Mouse (Mus musculus) gastrocnemius, postnatal 14 days (tissue): Measurements from ENCODE around the gene Cops3. TPM values are rescaled to one million over a fixed set of nuclear protein-coding genes. Genes with fewer than 3 reads are reported as not detected.

Experiments used
- DNase-seq: peaks from one replicate; pipeline ENCODE4 v3.0.0; 2021; ENCODE audit warnings: mixed read lengths
- intact Hi-C: fragments of 180-260 bp; cut with DNase I; formaldehyde crosslinking; loops from one replicate; pipeline ENCODE4 v1.15.1; 2025; ENCODE audit warnings: low total_unique reads
- total RNA-seq, 2 experiments: library from RNA; stranded (reverse); gene quantifications; 2 replicates each; pipeline ENCODE4 v1.2.3; 2021

Gene Cops3
- total RNA-seq, 2 experiments from 2014 or later = 62.1 to 65.6 TPM

DNA sequence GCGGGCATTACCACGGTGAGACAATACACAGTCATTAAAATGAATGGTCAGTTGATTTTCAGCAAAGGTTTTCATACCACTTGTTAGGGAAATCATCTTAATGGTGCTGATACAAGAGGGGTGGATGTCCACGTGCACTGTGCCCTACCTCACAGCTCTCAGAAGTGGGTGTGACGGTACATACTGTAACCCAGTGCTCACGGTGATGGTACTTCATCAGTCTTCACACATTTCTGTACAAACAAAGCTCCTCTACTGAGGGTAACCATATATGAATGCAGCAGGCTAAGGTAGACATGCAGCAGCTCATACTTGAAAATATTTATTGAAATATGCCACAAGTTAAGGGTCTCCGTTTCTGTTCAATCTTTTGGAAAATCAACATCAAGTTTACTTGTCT, 56.0 kb downstream of the Cops3 start:
- intact Hi-C loops = no loop called here
- no peak for DNase-seq

DNA sequence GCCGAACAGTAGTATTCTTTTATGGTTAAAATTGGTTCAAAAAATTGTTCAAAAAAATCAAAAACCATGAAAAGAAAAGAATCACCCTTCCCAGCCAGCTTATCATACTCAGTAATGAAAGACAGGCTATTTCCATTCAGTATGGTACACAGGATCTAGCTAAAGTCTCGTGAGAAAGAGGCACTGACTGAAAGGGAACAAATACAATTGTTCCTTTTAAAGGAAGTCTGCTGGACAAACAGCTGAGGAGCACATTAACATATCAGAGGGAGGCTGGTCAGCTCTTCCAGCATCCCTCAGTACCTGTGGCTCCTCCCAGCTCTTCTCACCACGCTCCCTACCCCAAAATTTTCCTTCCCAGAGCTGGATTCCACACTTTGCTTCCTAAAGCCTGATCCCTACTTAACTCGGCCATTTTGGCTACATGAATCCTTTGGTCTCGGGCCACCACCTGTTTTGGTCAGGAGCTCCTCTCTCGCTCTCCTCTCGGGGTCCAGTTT, 57.5 kb downstream of the Cops3 start:
- intact Hi-C loops = no loop called here
- no peak for DNase-seq

DNA sequence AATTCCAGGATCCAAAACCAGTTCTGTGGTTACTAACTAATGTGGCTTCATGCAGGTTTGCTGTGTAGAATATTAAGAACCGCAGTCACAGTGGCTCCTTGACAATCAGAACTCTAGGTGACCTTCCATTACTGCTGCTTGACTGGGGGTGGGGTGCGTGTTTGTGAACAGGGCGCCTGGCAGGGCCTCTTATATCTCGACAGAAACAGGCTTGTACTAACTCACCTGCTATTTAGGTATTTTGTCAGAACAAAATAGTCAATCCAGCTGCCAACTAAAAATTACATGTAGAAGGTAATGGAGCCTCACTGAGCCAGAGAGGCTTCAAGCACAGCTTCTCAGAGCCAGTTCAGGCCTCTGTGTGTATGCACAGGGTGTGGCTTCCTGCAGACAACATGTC, 59.4 kb downstream of the Cops3 start:
- DNase-seq = no peak
- intact Hi-C loops = no loop called here

DNA sequence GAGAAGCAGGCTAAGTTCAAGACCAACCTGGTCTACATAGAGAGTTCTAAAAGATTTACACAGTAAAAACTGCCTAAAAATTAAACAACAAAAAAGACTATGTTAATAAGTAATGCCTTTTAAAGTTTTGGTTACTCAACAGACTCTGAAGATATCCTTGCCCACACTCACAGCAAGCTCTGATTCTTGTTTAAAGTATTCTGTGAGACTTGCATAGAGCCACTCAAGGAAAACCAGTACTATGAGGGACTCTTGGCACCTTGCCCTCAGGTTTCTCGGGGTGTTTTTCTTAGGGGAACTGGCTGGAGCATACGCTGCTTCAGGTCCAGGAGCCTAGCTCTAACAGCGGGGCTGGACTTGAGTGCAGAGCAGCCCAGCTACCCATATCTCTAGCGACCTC, 60.2 kb downstream of the Cops3 start:
- intact Hi-C loops = no loop called here
- DNase-seq = no peak

DNA sequence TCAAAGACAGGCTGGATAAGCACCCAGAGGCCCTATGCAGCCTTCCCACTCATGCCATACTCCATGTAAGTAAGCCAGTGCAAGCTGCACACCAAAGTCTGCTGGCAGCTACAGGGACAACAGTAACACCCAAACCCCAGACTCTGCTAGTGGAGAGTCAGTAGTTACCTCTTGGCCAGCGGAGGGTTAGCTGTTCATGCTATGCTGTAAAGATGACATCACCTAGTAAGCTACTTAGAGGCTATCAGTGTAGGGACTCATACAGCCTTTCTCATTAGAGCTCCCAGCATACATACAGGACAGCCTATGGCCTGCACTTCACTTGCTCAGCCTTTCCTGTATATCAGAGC, 60.8 kb downstream of the Cops3 start:
- DNase-seq = no peak
- intact Hi-C loops = no loop called here

DNA sequence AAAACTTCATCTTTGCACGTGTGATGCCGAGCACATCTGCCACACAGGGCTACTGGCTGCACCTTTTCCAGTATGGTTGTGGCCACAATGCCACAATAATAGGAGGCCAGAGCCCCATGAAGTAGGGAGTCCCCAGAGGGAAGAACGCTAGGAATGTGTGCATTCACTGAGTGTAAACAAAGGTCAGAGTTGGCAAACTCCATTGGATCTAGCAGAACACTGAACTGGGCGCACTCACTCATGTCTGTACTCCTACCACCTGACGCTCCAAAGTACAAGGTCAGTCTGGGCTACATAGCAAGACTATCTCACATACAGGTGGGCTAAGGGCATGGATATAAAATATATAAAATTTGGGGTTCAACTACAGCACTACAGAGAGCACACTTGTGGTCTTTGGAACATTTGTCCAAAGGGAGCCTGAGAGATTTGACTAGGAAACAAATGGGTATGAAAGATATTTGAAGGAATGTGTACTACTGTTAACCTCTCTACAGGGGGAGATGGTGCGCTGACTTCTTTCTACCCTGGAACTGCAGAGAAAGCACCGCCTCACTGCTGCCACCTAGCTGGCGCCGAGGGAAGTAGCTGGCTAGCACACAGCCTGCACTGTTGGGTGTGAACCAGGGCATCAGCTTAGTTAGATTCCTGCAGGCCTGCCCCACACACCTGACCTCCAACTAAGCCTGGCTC, 61.3 kb downstream of the Cops3 start:
- peak; percentile 75 for DNase-seq
- intact Hi-C loops = no loop called here

DNA sequence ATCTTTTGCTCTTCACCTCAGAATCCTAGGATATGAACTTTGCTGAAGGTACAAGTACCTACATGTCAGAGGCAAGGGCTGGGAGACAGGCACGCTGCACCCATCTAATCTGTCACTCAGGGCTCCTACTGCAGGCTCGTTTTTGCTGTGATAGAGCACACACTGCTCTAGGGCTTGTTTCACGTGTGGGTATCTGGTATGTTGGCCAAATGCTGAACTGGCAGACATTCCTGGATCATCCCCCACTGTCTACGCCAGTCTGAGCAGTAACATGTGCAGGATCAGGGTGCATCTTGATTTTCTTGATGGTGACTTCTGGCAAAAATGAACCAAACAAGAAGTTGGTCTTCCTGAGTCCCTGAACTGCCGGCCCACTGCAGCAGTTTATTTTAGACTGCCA, 62.4 kb downstream of the Cops3 start:
- no peak for DNase-seq
- intact Hi-C loops = no loop called here

DNA sequence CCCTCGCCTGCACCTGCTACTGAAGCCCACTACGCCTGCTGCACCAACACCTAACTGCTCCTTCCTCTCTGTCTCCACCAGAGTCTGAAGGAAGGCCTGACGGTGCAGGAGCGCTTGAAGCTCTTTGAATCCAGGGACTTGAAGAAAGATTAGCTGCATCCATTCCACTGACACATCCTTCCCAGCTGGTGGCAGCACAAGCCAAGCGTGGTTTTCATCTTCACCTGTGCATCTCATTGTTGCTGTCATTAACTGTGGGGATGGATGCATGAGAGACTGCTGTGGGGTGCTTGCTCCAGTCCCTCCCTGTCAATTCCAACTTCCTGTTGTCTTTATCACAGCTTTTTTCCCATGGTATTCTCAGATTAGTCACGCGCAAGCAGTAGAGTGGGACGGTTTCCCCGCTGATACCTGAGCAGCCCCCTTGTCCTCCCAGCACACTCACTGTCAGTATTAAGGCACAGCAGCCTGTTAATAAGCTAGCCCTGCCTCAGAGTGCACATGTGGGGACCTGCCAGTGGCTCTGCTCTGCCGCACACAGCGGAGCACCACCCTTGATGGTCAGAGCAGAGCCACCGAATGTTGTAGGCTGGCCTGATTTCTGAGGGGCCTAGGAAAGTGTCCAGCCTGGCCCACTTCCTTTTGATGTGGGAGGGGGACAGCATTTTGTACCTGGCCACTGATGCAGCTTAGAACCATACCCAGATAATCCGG, 64.0 kb downstream of the Cops3 start:
- no peak for DNase-seq
- intact Hi-C loops = no loop called here

DNA sequence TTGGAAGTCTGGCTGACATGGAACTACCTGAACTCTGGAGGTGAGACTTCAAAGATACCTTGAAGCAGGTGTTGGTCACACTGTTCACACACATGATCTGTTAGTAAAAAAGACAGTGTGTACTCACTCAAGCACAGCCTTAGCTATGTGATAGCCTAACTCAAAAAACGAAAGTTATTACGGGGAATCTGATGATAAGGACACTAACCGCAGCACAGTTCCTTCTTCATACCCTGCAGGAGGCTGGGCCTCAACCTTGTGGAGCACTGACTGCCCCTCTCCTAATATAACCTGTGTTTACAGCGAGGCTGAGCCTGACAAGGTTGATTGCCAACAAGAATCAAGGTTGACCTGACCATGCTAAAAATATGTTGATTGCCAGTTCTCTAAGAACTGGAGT, 65.1 kb downstream of the Cops3 start:
- DNase-seq = no peak
- intact Hi-C loops = no loop called here

DNA sequence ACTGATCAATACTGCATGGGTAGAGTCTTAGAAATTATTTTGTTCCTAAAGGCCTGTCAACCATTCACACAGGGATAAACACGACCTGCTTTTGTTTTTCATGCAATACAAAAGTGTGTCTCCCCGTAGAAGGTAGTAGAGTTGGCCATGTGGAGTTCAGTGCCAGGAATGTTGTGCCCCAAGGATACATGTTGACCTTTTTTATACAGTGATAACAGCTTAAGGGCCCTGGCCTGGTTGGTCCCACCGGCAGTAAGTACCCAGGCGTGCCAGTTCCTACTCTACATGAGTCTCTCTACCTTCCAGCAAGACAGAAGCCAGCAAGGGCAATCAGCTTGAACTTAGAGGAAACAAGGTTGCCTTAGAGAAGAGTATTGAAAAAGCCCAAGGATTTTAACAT, 66.7 kb downstream of the Cops3 start:
- intact Hi-C loops = no loop called here
- DNase-seq = no peak

DNA sequence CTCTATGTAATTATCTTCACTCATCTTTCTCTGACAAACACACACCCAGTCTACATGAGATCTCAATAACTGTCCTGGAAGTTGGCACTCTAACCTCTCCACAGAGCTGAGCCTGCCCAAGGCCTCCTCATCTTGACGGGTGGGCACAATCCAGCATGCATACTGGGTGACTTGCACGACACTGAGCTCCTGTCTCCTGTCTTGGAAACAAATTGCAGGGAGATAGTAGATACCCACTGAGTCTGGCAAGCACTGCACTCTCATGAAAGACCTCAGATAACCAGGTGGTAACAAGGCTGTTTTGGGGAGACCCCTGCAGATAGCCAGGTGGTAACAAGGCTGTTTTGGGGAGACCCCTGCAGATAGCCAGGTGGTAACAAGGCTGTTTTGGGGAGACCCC, 67.3 kb downstream of the Cops3 start:
- intact Hi-C loops = no loop called here
- DNase-seq = no peak

DNA sequence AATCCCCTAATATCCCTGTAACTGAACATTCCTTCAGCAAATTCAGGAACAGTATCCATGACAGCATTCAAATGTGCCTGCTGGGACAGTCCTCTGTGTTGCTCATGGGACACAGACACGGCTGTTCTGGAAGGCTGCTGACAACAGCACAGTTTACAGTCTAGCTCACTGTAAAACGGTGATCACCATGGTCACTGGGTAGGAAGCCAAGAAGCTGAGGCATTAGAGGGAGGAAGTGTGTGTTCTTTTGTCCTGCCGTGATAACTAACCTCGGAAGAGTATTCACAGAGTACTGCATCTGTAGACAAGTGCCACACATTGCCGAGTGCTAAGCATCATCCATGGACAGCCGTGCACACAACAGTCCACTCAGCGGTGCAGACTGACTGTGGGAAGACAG, 68.9 kb downstream of the Cops3 start:
- no peak for DNase-seq

DNA sequence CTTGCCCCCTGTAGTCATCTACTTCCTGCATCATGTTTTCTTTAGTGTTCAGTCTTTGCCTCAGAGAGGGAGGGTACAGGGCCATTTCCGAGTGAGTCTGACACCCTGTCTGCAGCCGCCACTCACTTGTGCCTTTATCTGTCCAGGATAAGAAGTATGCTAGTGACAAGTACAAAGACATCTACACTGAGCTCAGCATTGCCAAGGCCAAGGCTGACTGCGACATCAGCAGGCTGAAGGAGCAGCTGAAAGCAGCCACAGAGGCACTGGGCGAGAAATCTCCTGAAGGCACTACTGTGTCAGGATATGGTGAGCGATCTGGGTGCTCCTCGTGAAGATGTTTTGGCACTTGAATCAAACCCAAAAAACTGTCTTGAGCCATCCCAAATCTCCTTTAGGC, 69.9 kb downstream of the Cops3 start:
- no peak for DNase-seq
- intact Hi-C loops = no loop called here

More for the DNA sequence above, 68.9 kb downstream of the Cops3 start:
- intact Hi-C loops = no loop called here

DNA sequence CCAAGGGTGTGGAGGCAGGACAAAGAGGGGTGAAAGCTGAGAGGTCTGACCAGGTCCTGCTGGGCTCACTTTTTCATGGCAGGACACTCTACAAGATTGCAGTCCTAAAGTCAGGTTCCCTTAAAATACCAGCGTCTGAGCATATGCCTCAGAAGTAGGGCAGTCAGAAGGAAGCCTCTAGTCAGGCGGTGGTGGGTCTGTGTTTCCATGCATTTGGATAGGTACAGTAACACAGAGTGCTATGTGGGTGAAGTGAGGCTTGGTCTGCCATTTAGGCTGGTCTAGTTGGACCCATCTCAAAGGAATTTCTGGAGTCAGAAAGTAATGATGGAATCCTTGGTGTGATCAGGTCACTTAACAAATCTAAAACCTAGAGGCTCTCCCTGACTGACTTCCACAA, 70.3 kb downstream of the Cops3 start:
- DNase-seq = no peak
- intact Hi-C loops = no loop called here

Other genes with a start within 250 kb of the Cops3 start
- gene Olfr223, start 246.5 kb downstream of the Cops3 start, total RNA-seq = not detected
- 100 to 1,000 TPM in 1 of 2 experiments, 10 to 100 TPM in 1; 94.7 to 120 TPM for gene Mprip, start 178.5 kb downstream of the Cops3 start, total RNA-seq
- gene Pld6, start 52.2 kb downstream of the Cops3 start, total RNA-seq = under 1 TPM in 1 of 2 experiments, not detected in 1; 0.12 TPM
- 10 to 100 TPM; 22.3 to 27.4 TPM for gene Flcn, start 29.8 kb downstream of the Cops3 start, total RNA-seq
- gene Nt5m, start 391 bp downstream of the Cops3 start, total RNA-seq = 10 to 100 TPM; 17.7 to 17.9 TPM
- gene Med9, start 108.4 kb upstream of the Cops3 start, total RNA-seq = 10 to 100 TPM; 14.0 to 15.3 TPM
- gene Rasd1, start 125.1 kb upstream of the Cops3 start, total RNA-seq = 1 to 10 TPM; 1.5 to 1.8 TPM
- gene Pemt, start 206.7 kb upstream of the Cops3 start, total RNA-seq = 1 to 10 TPM; 4.4 to 5.5 TPM